Mouse (Mus musculus) neural tube, embryonic 11.5 days (tissue): ENCODE results near the gene Stk32c. TPM values are rescaled to one million over a fixed set of nuclear protein-coding genes. Genes with fewer than 3 reads are reported as not detected.

Experiments
- ATAC-seq: fragments of 200-750 bp; cut with Nextera tagmentation; 2 replicates; pipeline ENCODE4 v1.8.0; 2017; ENCODE audit warnings: moderate number of reproducible peaks, mild to moderate bottlenecking, moderate TSS enrichment, moderate library complexity; ENCODE audit not compliant: insufficient read depth, low FRiP score, low TSS enrichment
- DNase-seq: peaks from one replicate; pipeline ENCODE4 v3.0.0-alpha.2; 2015; ENCODE audit warnings: low spot score
- H3K27ac ChIP-seq: fragments of 300-500 bp; sonication (generic); 2 replicates; pipeline ENCODE4 v1.5.1; 2014; ENCODE audit warnings: low read depth, mild to moderate bottlenecking, low read length
- H3K27me3 ChIP-seq: fragments of 300-500 bp; sonication (generic); 2 replicates; pipeline ENCODE4 v1.6.1; 2014; ENCODE audit warnings: mild to moderate bottlenecking, low read length, mixed read lengths; ENCODE audit not compliant: control insufficient read depth, insufficient read depth
- H3K36me3 ChIP-seq: fragments of 300-500 bp; sonication (generic); 2 replicates; pipeline ENCODE4 v1.6.1; 2014; ENCODE audit warnings: mild to moderate bottlenecking, low read length, moderate library complexity, mixed read lengths; ENCODE audit not compliant: control insufficient read depth, insufficient read depth
- H3K4me1 ChIP-seq: fragments of 300-500 bp; sonication (generic); 2 replicates; pipeline ENCODE4 v1.6.1; 2014; ENCODE audit warnings: low read length, mixed read lengths; ENCODE audit not compliant: control insufficient read depth, insufficient read depth
- H3K4me2 ChIP-seq: fragments of 300-500 bp; sonication (generic); 2 replicates; pipeline ENCODE4 v1.6.1; 2014; ENCODE audit warnings: low read depth, mild to moderate bottlenecking, moderate library complexity
- H3K4me3 ChIP-seq: fragments of 300-500 bp; sonication (generic); 2 replicates; pipeline ENCODE4 v1.5.1; 2014; ENCODE audit warnings: low read depth, low read length
- H3K9ac ChIP-seq: fragments of 300-500 bp; sonication (generic); 2 replicates; pipeline ENCODE4 v1.6.1; 2014; ENCODE audit warnings: mild to moderate bottlenecking, low read length
- H3K9me3 ChIP-seq: fragments of 300-500 bp; sonication (generic); 2 replicates; pipeline ENCODE4 v1.6.1; 2016; ENCODE audit warnings: low read length; ENCODE audit not compliant: control insufficient read depth
- WGBS: fragments of 180-500 bp; shearing (Covaris S2); extraction: QIAGEN DNeasy Blood & Tissue Kit; methylation state at CpG from one replicate; pipeline ENCODE4 v1.1.7; 2014; 5-methylcytosine and 5-hydroxymethylcytosine counted together
- polyA plus RNA-seq: library from polyadenylated mRNA; unstranded; fragments of >200 nt; fragmentation: Nextera tagmentation; extraction: Ambion mirVana; gene quantifications from 2 replicates; pipeline ENCODE4 v1.2.1, GENCODE M21; 2014

The Stk32c gene
- polyA plus RNA-seq, 1 experiment from 2014 or later: 0.46 TPM

- Histone ChIP-seq H3K9me3 (no peaks in the 10 kb centered on the region), H3K36me3 (no peaks in the 10 kb centered on the region), H3K4me2 (no peak overlapping the region), H3K4me3 (no peak overlapping the region), H3K9ac (no peak overlapping the region), H3K27ac (no peak overlapping the region), H3K27me3 (no peaks in the 10 kb centered on the region), H3K4me1 (peaks cover 29% of the 10 kb centered on the region)
- no peak for DNase-seq
- WGBS: 71% methylated on average over 5 of the region's 5 CpGs
- no peak for ATAC-seq
Observed at GRCm38 (mm10) chr7:139081158-139081557, 131.9 kb downstream of the Stk32c start.

DNA sequence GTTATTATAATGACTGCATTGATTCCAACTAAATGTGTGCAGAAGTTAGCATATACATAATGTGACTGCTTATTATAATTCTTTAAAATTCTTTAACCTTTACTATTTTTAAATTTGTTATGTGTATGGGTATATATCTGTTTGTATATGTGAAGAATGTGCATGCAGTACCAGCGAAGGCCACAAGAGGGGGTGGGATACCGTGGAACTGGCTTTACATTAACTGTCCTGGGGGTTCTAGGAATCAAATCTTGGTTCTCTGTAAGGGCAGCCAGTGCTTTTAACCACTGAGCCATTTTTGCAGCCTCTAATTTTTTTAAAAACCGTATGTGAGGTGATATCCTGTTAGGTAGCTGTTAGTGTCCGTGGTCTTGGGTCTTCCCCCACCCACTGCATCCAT, 132.4 kb downstream of the Stk32c start:
- WGBS: 65% methylated on average over 4 of the region's 4 CpGs

GRCm38 (mm10) chr7:139079141-139079540, 134.0 kb downstream of the Stk32c start:
- Histone ChIP-seq H3K4me3 (no peak overlapping the region), H3K9ac (no peak overlapping the region), H3K36me3 (no peaks in the 10 kb centered on the region), H3K4me2 (no peak overlapping the region; the same call in 1 of the 2 replicates), H3K9me3 (no peaks in the 10 kb centered on the region), H3K27me3 (no peaks in the 10 kb centered on the region), H3K4me1 (peaks cover 45% of the 10 kb centered on the region), H3K27ac (peak overlapping the region; percentile 77; the same call in 1 of the 2 replicates)
- 76% methylated on average over 7 of the region's 7 CpGs for WGBS
- ATAC-seq: no peak
- DNase-seq: no peak

More for the DNA sequence above, 132.4 kb downstream of the Stk32c start:
- peaks cover 34% of the 10 kb centered on the region for H3K4me1 ChIP-seq
- no peak overlapping the region for H3K27ac ChIP-seq
- H3K36me3 ChIP-seq: no peaks in the 10 kb centered on the region
- ATAC-seq (no peak), DNase-seq (no peak)
- no peak overlapping the region for H3K9ac ChIP-seq
- H3K4me2 ChIP-seq: no peak overlapping the region
- H3K27me3 ChIP-seq: no peaks in the 10 kb centered on the region
- H3K9me3 ChIP-seq: no peaks in the 10 kb centered on the region
- no peak overlapping the region for H3K4me3 ChIP-seq

GRCm38 (mm10) chr7:139078181-139078580, 134.9 kb downstream of the Stk32c start:
- DNase-seq (no peak), ATAC-seq (no peak)
- Histone ChIP-seq H3K4me1 (peaks cover 49% of the 10 kb centered on the region), H3K36me3 (no peaks in the 10 kb centered on the region), H3K9me3 (no peaks in the 10 kb centered on the region), H3K27me3 (no peaks in the 10 kb centered on the region), H3K4me3 (no peak overlapping the region), H3K9ac (0 out of 2 replicates have a peak overlapping the region, but pooled peaks have one; percentile 5), H3K27ac (peak overlapping the region; percentile 77), H3K4me2 (no peak overlapping the region)
- 48% methylated on average over 6 of the region's 6 CpGs for WGBS

DNA sequence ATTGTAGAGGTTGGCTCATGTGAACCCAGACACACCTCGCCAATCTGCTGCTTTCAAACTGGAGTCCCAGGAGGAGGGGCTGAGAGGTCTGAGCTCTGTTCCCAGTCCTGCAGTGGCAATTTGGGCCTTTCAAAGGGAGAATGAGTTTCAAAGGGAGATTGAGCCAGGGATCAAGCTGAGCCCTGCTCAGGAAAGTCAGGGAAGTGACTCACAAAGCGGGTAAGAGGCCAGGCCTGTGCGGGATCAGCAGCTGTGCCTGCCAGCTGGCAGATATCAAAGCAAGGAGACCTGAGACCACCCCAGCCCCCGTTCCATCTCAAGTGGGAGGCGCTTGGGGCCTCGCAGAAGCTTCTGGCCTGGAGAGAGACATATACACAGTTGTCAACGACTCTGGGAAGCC, 135.8 kb downstream of the Stk32c start:
- no peak for ATAC-seq
- peaks cover 49% of the 10 kb centered on the region for H3K4me1 ChIP-seq

GRCm38 (mm10) chr7:139075054-139075794, 137.9 kb downstream of the Stk32c start:
- WGBS: 14% methylated on average over 14 of the region's 14 CpGs
- H3K27ac ChIP-seq: peak overlapping the region; percentile 77

More for the DNA sequence above, 135.8 kb downstream of the Stk32c start:
- WGBS: 15% methylated on average over 7 of the region's 7 CpGs
- no peaks in the 10 kb centered on the region for H3K9me3 ChIP-seq
- peak; percentile 61 for DNase-seq
- no peaks in the 10 kb centered on the region for H3K27me3 ChIP-seq
- H3K27ac ChIP-seq: peak overlapping the region; percentile 77
- H3K36me3 ChIP-seq: no peaks in the 10 kb centered on the region
- peak overlapping the region; percentile 0; the same call in 1 of the 2 replicates for H3K9ac ChIP-seq
- no peak overlapping the region for H3K4me2 ChIP-seq
- no peak overlapping the region for H3K4me3 ChIP-seq

DNA sequence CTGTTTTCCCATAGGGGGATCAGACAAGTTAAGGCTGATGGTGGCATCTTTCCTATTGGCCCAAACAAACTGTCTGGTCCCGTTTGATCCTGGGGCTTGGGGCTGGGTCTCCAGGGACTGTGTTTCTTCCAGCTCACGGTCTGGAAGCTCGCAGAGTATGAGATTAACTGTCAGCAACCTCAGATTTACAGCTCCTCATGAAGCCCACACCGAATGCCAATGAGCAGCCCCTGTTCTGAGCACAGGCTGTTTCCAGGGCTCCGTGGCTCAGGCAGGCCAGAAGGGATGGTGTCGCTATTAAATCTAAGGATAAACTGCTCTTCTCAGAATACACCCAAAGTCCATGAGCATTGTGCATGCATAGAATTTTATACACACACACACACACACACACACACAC, 138.9 kb downstream of the Stk32c start:
- H3K27ac ChIP-seq: peak overlapping the region; percentile 77
- no peak overlapping the region for H3K4me2 ChIP-seq
- peak; percentile 65 for DNase-seq
- H3K9ac ChIP-seq: no peak overlapping the region
- no peaks in the 10 kb centered on the region for H3K36me3 ChIP-seq
- peaks cover 51% of the 10 kb centered on the region for H3K4me1 ChIP-seq
- H3K27me3 ChIP-seq: no peaks in the 10 kb centered on the region
- no peak overlapping the region for H3K4me3 ChIP-seq
- WGBS: 15% methylated on average over 6 of the region's 6 CpGs
- no peaks in the 10 kb centered on the region for H3K9me3 ChIP-seq
- ATAC-seq: peak; percentile 75

More at GRCm38 (mm10) chr7:139075054-139075794, 137.9 kb downstream of the Stk32c start:
- DNase-seq (peak; percentile 80), ATAC-seq (peak; percentile 82)
- no peaks in the 10 kb centered on the region for H3K27me3 ChIP-seq
- peak overlapping the region; percentile 10; the same call in 1 of the 2 replicates for H3K4me2 ChIP-seq
- H3K4me3 ChIP-seq: no peak overlapping the region
- H3K9me3 ChIP-seq: no peaks in the 10 kb centered on the region
- peak overlapping the region; percentile 30; the same call in 1 of the 2 replicates for H3K9ac ChIP-seq
- peaks cover 51% of the 10 kb centered on the region for H3K4me1 ChIP-seq
- H3K36me3 ChIP-seq: no peaks in the 10 kb centered on the region

DNA sequence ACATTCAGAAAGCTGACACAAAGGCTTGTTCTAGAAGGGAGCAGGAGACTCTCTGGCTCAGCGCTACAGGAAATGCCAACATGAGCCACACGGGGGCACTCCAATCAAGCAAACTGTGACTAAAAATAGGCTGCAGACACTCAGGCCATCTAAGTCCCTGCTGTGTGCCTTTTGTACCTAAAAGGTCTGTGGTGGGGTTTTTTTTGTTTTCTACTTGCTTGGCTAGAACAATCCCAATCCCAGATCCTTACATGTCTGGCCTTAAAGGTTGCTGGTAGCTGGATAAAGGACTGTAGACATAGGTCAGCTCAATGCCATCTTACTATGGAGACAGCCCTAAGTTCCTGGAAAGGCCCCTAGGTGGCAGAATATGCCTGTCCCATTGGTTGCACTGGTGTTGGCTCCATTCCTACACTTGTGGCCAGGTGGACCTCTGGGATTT, 144.9 kb downstream of the Stk32c start:
- Histone ChIP-seq H3K4me1 (0 out of 2 replicates have a peak, but pooled peaks cover 2% of the 10 kb centered on the region), H3K36me3 (no peaks in the 10 kb centered on the region), H3K4me2 (no peak overlapping the region), H3K9me3 (no peaks in the 10 kb centered on the region), H3K9ac (no peak overlapping the region), H3K27ac (no peak overlapping the region), H3K27me3 (no peaks in the 10 kb centered on the region), H3K4me3 (no peak overlapping the region)
- ATAC-seq: peak; percentile 74
- peak; percentile 90 for DNase-seq
- WGBS: 0% methylated on average over 2 of the region's 2 CpGs

DNA sequence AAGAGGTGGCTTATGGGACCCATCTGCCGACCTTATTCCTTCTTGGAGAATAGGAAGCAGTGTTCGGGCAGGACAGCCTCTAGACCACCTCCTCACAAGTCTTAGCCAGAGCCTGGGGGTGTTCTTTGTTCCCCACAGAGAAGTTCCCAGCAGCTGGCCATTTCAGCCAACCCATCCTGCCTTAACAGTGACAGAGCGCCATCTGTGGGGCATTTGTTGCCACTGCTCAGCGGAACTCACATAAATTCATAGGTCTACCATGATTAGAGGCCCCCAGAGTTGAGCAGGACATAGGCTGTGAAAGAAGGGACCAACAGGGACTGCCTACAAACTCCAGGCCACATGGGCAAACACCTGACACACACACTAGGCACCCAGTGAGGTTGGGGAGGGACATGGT, 149.7 kb downstream of the Stk32c start:
- no peak overlapping the region for H3K4me2 ChIP-seq
- no peak overlapping the region for H3K9ac ChIP-seq
- ATAC-seq (no peak), DNase-seq (no peak)
- no peak overlapping the region for H3K4me3 ChIP-seq
- H3K27me3 ChIP-seq: no peaks in the 10 kb centered on the region
- WGBS: 60% methylated on average over 4 of the region's 4 CpGs
- H3K27ac ChIP-seq: no peak overlapping the region
- H3K9me3 ChIP-seq: no peaks in the 10 kb centered on the region
- H3K4me1 ChIP-seq: no peaks in the 10 kb centered on the region
- no peaks in the 10 kb centered on the region for H3K36me3 ChIP-seq
